Comparison of ENCODE assay signal across 15 mouse cellular contexts in the genomic region with DNA sequence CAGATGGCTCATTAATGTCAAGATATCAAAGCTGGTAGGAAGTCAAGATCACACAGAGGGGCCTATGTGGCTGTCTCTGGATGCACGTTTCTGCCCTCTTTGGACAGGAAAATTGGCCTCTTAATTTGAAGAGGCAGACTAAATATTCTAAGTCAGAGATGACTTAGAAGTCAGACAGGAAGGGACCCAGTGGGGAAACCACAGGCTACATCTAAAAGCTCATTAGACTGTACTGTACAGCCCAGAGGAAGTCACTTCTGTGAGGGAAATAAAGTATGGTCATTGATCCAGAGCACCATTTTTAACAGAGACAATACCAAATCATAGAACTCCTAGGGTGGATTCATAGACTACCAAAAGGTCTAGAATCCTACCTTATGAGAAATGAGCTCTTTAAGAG.
"Had no signal": no experiment of that assay in that cellular context is flagged by ENCODE, and none has a peak within 500 bp of the region (broad histone marks: within the 10 kb centered on the region; RNA-seq: fewer than 3 reads in every experiment).

No protein-coding gene starts in this region.

- H3K9me3 ChIP-seq: neural tube, embryonic 15.5 days; stomach, embryonic 15.5 days had no signal

- H3K36me3 ChIP-seq: stomach, embryonic 15.5 days had no signal

- DNase-seq: retina, postnatal 1 day; right cerebral cortex, adult 18-20 months; right cerebral cortex, postnatal 14 days; right cerebral cortex, postnatal 25 days; right cerebral cortex, postnatal 4 days; spleen, adult 18-20 months; thymus, adult 18-20 months; thymus, adult 2 months; thymus, postnatal 14 days; thymus, postnatal 25 days; thymus, postnatal 36 days; thymus, postnatal 4 days had no signal

- H3K27ac ChIP-seq: neural tube, embryonic 15.5 days; stomach, embryonic 15.5 days; stomach, postnatal 0 days had no signal

- H3K4me2 ChIP-seq: neural tube, embryonic 15.5 days; stomach, embryonic 15.5 days had no signal

- H3K4me3 ChIP-seq: neural tube, embryonic 15.5 days; stomach, embryonic 15.5 days had no signal

- H3K4me1 ChIP-seq: neural tube, embryonic 15.5 days; stomach, embryonic 15.5 days had no signal

- H3K27me3 ChIP-seq: neural tube, embryonic 15.5 days; stomach, embryonic 15.5 days had no signal

- H3K9ac ChIP-seq: neural tube, embryonic 15.5 days; stomach, embryonic 15.5 days had no signal
